Mouse (Mus musculus): ENCODE measurements around the gene Pfdn5.
A peak's percentile ranks its signal among the peaks of the same experiment; 100 is the strongest.

- TF ChIP-seq CTCF (conservative IDR thresholded peaks at IDR 0.05 in 1 of 2, IDR thresholded peaks at IDR 0.05 in 1 of 2; ENCODE audit: low read depth in 2 of 2, low read length in 2 of 2): peak; percentile 69 to 82; a peak in 3 of 4 replicates
- no peak for TF ChIP-seq CHD2 (IDR thresholded peaks at IDR 0.05; ENCODE audit: low read length)
- no peak for TF ChIP-seq GABPA (IDR thresholded peaks at IDR 0.05; ENCODE audit: insufficient replicate concordance, low read depth, low read length)
- no peak for TF ChIP-seq USF1 (IDR thresholded peaks at IDR 0.05; ENCODE audit: low read depth, low read length)
- TF ChIP-seq ZC3H11A (IDR thresholded peaks at IDR 0.05; ENCODE audit: low read depth, low read length): no peak
Observed at GRCm38 (mm10) chr15:102316263-102316662, 9.7 kb upstream of the Pfdn5 start.
